Mouse (Mus musculus): Measurements from ENCODE around the gene Foxo3. TPM values are rescaled to one million over a fixed set of nuclear protein-coding genes. Genes with fewer than 3 reads are reported as not detected.

Gene Foxo3
- total and polyA plus RNA-seq, 2 experiments from 2014 or later: 5.4 to 51.9 TPM

DNA sequence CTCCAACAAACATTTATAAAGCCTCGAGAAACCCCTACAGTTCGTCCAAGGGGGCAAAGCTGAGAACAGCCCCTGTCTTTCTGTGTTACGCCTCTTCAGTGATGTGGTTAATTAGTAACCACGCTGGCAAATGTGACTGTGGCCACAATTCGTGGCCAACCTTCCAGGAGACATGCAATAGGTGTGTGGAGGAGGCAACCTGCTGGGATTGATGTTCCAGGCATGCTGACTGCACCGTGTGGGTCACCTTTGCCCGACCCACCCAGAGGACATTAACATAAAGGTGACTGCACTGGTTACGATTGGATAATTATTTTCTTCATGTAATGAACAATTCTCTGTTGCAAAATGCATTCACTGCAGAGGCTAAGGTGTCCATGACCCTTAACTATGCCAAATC lies 74.0 kb downstream of the Foxo3 start:
- Histone ChIP-seq H3K4me2 (ENCODE audit: low read depth, low read length) (no peak overlapping the region), H3K4me3 (ENCODE audit: low read depth, low read length) (no peak overlapping the region), H3K9ac (replicated peaks; ENCODE audit: low read depth, low read length) (no peak overlapping the region), H3K27me3 (ENCODE audit: control insufficient read depth, insufficient read depth, low read length) (no peaks in the 10 kb centered on the region), H3K9me3 (replicated peaks; ENCODE audit: control insufficient read depth, low read length) (no peaks in the 10 kb centered on the region), H3K27ac (ENCODE audit: low read depth) (no peak overlapping the region), H3K4me1 (ENCODE audit: control insufficient read depth, insufficient read depth) (peaks cover 57% of the 10 kb centered on the region), H3K36me3 (replicated peaks; ENCODE audit: control insufficient read depth, insufficient read depth, low read length) (peaks cover 2% of the 10 kb centered on the region)
- 87% methylated on average over 8 of the region's 8 CpGs for WGBS
- TF ChIP-seq CTCF (IDR thresholded peaks at IDR 0.05; ENCODE audit: low read depth) (no peak), EP300 (IDR thresholded peaks at IDR 0.05; ENCODE audit: low read depth) (no peak)
- DNase-seq (ENCODE audit: low spot score): no peak
- no peak for ATAC-seq (ENCODE audit: insufficient read depth, low read depth)

DNA sequence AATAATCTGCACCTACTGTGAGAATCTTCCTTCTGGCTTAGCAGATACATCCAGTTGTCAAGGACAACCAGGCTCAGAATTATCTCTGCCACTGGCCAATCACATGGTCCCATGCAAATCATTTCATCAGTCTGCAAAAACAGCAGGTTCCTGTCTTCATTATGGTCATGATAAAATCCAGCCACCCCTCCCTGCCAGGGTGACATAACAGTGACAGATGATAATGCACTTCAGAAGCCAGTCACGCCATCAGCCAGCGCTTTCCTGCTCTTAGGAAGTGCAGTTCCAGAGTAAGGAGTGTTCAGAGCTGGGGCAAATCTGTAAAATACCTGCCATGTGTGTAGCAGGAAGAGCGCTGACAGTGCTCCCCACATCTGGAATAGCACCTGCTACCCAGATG lies 77.1 kb downstream of the Foxo3 start:
- TF ChIP-seq CTCF (IDR thresholded peaks at IDR 0.05; ENCODE audit: low read depth) (no peak), EP300 (IDR thresholded peaks at IDR 0.05; ENCODE audit: low read depth) (no peak)
- no peak overlapping the region for H3K4me3 ChIP-seq (ENCODE audit: low read depth, low read length)
- H3K27me3 ChIP-seq (ENCODE audit: control insufficient read depth, insufficient read depth, low read length): no peaks in the 10 kb centered on the region
- no peaks in the 10 kb centered on the region for H3K9me3 ChIP-seq (replicated peaks; ENCODE audit: control insufficient read depth, low read length)
- H3K4me1 ChIP-seq (ENCODE audit: control insufficient read depth, insufficient read depth): peaks cover 40% of the 10 kb centered on the region
- ATAC-seq (ENCODE audit: insufficient read depth, low read depth) (0 out of 2 replicates have a peak, but pooled peaks have one; percentile 19), DNase-seq (ENCODE audit: low spot score) (no peak)
- H3K9ac ChIP-seq (replicated peaks; ENCODE audit: low read depth, low read length): 0 out of 2 replicates have a peak overlapping the region, but pooled peaks have one; percentile 21
- 0 out of 2 replicates have a peak overlapping the region, but pooled peaks have one; percentile 60 for H3K27ac ChIP-seq (ENCODE audit: low read depth)
- peaks cover 24% of the 10 kb centered on the region for H3K36me3 ChIP-seq (replicated peaks; ENCODE audit: control insufficient read depth, insufficient read depth, low read length)
- 26% methylated on average over 3 of the region's 3 CpGs for WGBS
- H3K4me2 ChIP-seq (ENCODE audit: low read depth, low read length): no peak overlapping the region

DNA sequence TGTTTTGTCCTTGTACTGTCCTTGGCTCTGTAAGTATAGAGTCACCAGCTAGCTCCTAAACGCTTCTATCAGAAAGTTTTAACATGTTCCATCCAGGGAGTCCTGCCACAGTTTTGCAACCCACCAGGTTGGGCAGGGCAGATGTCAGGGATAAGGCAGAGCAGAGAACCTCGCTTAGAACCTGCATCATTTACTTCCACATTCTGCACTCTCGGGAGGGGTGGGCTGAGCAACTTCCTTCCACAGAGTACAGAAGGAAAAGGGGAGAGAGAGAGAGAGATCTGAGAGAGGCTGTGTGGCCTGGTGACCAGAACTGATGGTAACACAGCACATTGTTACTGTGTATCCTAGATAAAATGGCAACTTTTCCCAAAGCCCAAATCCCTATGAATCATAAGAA lies 77.9 kb downstream of the Foxo3 start:
- H3K4me3 ChIP-seq (ENCODE audit: low read depth, low read length): no peak overlapping the region
- no peaks in the 10 kb centered on the region for H3K9me3 ChIP-seq (replicated peaks; ENCODE audit: control insufficient read depth, low read length)
- H3K4me2 ChIP-seq (ENCODE audit: low read depth, low read length): no peak overlapping the region
- H3K27ac ChIP-seq (ENCODE audit: low read depth): peak overlapping the region; percentile 60
- ATAC-seq (ENCODE audit: insufficient read depth, low read depth) (no peak; the same call in 1 of the 2 replicates), DNase-seq (ENCODE audit: low spot score) (no peak)
- peaks cover 32% of the 10 kb centered on the region for H3K4me1 ChIP-seq (ENCODE audit: control insufficient read depth, insufficient read depth)
- peaks cover 24% of the 10 kb centered on the region for H3K36me3 ChIP-seq (replicated peaks; ENCODE audit: control insufficient read depth, insufficient read depth, low read length)
- TF ChIP-seq CTCF (IDR thresholded peaks at IDR 0.05; ENCODE audit: low read depth) (no peak), EP300 (IDR thresholded peaks at IDR 0.05; ENCODE audit: low read depth) (no peak)
- 43% methylated on average over 3 of the region's 3 CpGs for WGBS
- no peaks in the 10 kb centered on the region for H3K27me3 ChIP-seq (ENCODE audit: control insufficient read depth, insufficient read depth, low read length)
- no peak overlapping the region for H3K9ac ChIP-seq (replicated peaks; ENCODE audit: low read depth, low read length)

DNA sequence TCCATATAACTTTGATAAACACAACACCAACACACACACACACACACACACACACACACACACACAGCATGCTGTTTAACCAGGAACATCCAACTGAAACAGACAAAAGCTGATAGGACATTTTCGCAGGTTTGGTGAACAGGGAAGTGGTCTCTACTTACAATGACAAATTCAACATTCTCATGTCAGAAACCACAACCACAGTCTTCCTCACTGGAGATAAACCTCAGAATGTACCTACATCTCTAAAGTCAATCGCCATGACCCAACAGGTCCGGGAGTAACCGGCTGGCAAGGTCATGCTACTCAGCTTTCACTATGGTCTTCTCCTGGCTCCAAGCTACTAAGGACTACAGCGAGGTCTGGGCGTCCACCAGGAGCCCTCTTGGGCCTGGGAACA lies 81.8 kb downstream of the Foxo3 start:
- no peak overlapping the region for H3K4me3 ChIP-seq (ENCODE audit: low read depth, low read length)
- TF ChIP-seq EP300 (IDR thresholded peaks at IDR 0.05; ENCODE audit: low read depth) (no peak), CTCF (IDR thresholded peaks at IDR 0.05; ENCODE audit: low read depth) (no peak)
- peaks cover 34% of the 10 kb centered on the region for H3K4me1 ChIP-seq (ENCODE audit: control insufficient read depth, insufficient read depth)
- H3K4me2 ChIP-seq (ENCODE audit: low read depth, low read length): no peak overlapping the region
- WGBS: 86% methylated on average over 6 of the region's 6 CpGs
- H3K27me3 ChIP-seq (ENCODE audit: control insufficient read depth, insufficient read depth, low read length): no peaks in the 10 kb centered on the region
- no peak overlapping the region for H3K9ac ChIP-seq (replicated peaks; ENCODE audit: low read depth, low read length)
- H3K36me3 ChIP-seq (replicated peaks; ENCODE audit: control insufficient read depth, insufficient read depth, low read length): peaks cover 24% of the 10 kb centered on the region
- no peaks in the 10 kb centered on the region for H3K9me3 ChIP-seq (replicated peaks; ENCODE audit: control insufficient read depth, low read length)
- no peak for DNase-seq (ENCODE audit: low spot score)
- no peak for ATAC-seq (ENCODE audit: insufficient read depth, low read depth)
- H3K27ac ChIP-seq (ENCODE audit: low read depth): no peak overlapping the region

DNA sequence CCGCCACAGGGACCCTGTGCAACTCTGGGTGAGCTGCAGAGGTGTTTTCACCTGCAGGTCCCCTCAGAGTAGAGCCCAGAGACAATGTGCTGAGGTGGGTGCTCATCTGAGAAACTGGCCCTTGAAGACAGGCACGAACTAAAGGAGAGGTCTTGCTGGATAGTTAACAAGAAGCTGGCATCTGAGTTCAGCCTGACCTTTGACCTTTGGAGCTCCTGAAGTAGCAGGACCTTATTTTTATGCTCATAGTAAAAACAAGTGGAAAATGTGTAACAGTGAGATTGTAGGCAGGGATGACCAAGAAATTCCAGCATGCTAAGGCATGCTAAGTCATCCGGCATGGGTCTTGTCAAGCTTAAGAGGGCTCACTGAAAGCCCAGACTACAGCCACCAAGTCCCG lies 82.6 kb downstream of the Foxo3 start:
- Histone ChIP-seq H3K9ac (replicated peaks; ENCODE audit: low read depth, low read length) (no peak overlapping the region), H3K27ac (ENCODE audit: low read depth) (no peak overlapping the region), H3K4me1 (ENCODE audit: control insufficient read depth, insufficient read depth) (peaks cover 34% of the 10 kb centered on the region), H3K4me3 (ENCODE audit: low read depth, low read length) (no peak overlapping the region), H3K36me3 (replicated peaks; ENCODE audit: control insufficient read depth, insufficient read depth, low read length) (peaks cover 24% of the 10 kb centered on the region), H3K9me3 (replicated peaks; ENCODE audit: control insufficient read depth, low read length) (no peaks in the 10 kb centered on the region), H3K4me2 (ENCODE audit: low read depth, low read length) (no peak overlapping the region), H3K27me3 (ENCODE audit: control insufficient read depth, insufficient read depth, low read length) (no peaks in the 10 kb centered on the region)
- ATAC-seq (ENCODE audit: insufficient read depth, low read depth) (no peak), DNase-seq (ENCODE audit: low spot score) (no peak)
- WGBS: 77% methylated on average over 4 of the region's 4 CpGs
- TF ChIP-seq EP300 (IDR thresholded peaks at IDR 0.05; ENCODE audit: low read depth) (no peak), CTCF (IDR thresholded peaks at IDR 0.05; ENCODE audit: low read depth) (no peak)

DNA sequence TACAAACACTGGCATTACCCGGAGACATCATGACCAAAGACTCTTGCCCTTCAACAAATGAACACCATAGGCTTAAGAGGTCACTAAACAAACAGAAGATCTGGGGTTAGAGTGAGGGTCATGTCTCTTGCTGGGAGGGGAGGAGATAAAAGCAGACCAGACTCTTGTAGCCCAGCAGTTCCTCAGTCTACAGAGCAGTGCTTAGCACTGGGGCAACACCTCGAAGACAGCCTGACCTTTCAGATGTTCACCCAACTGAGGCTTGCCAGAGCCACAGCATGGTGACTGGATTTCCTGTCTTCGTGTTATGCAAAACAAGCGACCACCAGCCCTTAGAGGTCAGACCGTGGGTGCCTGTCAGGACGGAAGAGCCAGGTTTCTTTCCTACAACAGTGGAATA lies 83.6 kb downstream of the Foxo3 start:
- Histone ChIP-seq H3K4me3 (ENCODE audit: low read depth, low read length) (no peak overlapping the region), H3K36me3 (replicated peaks; ENCODE audit: control insufficient read depth, insufficient read depth, low read length) (peaks cover 24% of the 10 kb centered on the region), H3K9me3 (replicated peaks; ENCODE audit: control insufficient read depth, low read length) (no peaks in the 10 kb centered on the region), H3K4me1 (ENCODE audit: control insufficient read depth, insufficient read depth) (peaks cover 38% of the 10 kb centered on the region), H3K9ac (replicated peaks; ENCODE audit: low read depth, low read length) (no peak overlapping the region), H3K27me3 (ENCODE audit: control insufficient read depth, insufficient read depth, low read length) (no peaks in the 10 kb centered on the region), H3K27ac (ENCODE audit: low read depth) (no peak overlapping the region), H3K4me2 (ENCODE audit: low read depth, low read length) (no peak overlapping the region)
- TF ChIP-seq EP300 (IDR thresholded peaks at IDR 0.05; ENCODE audit: low read depth) (no peak), CTCF (IDR thresholded peaks at IDR 0.05; ENCODE audit: low read depth) (no peak)
- WGBS: 43% methylated on average over 6 of the region's 6 CpGs
- ATAC-seq (ENCODE audit: insufficient read depth, low read depth) (no peak), DNase-seq (ENCODE audit: low spot score) (no peak)
